Mouse (Mus musculus) cerebellum, adult 11-12 months (tissue): ENCODE results near the gene Sds.

ENCODE experiments used
- DNase-seq: peaks from one replicate; pipeline ENCODE4 v3.0.0; 2022

Gene Sds

GRCm38 (mm10) chr5:120476296-120476695, at the start of gene Sds:
Sds (plus strand) TSS chr5:120476526.
- DNase-seq: no peak

- no peak for DNase-seq
These were observed 49.8 kb upstream of the Sds start for GRCm38 (mm10) chr5:120426572-120426971.

DNA sequence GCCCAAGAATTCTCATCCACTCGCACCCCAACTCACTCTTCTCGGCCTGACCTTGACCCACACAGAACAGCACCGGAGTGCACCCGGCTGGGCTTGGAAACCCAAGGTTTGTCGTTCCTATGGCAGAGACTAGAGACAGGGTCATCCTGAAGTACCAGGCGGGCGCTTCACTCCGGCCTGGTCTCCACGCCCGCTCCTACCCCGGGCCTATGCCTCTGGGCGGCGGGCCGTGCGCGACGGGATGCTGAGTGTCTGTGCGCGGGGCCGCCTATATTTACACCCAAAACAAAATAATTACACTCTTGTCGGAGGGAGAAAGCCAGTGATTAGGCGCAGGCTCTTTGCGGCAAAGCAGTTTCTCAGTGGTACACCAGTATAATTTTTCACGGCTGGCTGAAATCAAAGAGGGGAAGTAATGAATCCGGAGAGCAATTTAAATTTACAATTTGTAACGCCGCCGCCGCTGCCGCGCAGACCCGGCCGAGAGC, 48.8 kb upstream of the Sds start:
- no peak for DNase-seq

DNA sequence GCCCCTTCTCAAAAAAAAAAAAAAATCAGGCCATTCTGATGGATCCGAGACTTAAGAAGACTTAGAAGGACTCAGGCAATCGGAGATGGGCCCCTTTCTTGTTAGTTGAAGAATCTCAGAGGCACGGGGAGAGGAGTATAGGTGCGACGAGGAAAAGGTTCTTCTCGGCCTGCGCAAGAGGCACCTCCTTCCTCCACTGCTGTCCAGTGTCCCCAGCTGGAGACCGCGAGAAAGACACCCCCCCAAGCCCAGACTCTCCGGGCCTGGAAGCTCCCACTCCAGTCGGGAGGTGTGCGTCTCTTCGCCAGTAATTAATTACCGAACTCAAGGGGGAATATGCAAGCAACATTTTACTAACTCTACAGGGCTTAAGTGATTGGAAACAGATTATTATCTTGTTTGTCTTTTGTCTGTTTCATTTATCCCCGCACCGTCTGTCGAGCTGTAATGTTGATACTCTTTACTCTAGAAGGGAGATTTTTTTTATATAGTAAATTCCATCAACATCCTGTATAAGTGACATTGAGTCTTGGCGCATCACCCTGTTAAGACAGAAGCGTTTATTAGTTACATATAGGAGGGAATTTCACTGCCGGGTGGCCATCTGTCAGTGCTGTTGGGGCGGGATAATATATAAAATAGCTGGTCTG, 48.0 kb upstream of the Sds start:
- no peak for DNase-seq

DNA sequence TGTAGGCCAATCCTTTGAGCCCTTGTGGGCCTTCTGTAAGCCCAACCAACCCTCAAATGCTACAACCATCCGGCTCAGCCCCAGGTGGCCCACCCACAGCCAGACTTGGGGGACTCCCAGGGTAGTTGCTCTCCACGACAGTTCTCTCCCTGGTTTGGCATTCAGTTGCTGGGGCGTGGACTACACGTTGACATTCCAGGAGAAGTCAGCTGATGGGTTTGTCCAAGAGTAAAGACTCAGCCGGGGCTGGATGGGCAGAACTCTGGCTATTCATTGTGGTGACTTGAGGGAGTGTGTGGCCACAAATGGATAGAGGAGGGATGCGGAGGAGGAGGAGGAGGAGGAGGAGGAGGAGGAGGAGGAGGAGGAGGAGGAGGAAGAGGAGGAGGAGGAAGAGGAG, 47.3 kb upstream of the Sds start:
- no peak for DNase-seq

DNA sequence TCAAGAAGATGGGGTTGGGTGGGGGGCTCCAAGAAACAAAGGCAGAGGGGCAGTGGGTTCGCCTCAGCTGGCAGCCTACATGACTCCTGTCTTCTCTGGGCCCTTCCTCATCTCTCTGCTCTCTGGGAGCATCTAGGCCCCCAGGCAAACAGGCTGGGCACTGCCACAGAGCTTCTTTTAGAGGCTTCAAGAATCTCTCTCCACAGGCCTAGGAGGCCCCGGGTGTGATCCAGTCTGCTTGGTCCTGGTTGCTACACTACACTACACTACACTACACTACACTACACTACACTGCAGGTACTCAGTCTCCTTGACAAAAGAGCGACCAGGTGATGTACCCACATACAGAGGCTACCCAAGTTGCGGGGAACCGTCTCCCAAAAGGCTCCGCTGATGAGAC, 46.6 kb upstream of the Sds start:
- DNase-seq: no peak

DNA sequence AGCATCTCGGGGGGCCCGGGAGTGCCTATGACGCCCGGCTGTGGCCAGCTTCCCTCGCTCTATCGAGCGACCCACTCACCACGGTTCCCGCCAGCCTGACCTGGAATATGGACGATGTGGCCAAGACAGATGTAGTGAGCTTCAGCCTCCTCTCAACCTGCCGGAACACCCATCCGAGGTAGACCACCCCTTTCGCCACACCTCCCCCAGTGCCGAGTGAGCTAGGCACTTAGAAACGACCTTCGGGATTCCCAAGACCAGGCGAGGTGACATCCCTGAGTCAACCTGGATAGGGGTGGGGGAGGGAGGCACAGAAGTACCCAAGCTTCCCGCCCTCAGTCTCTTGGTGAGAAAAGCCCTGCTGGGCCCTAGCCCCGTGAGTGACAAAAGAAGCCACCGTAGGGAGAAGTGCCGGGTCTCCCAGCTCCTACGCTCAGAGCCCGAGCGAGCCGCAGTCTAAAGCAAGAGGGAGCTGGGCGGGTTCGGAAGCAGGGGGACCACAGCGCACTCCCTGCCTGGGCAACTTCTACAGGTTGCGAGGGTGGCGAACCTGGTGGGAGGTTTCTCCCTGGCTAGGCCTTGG, 45.2 kb upstream of the Sds start:
- DNase-seq: no peak

- DNase-seq: no peak
These were observed 44.5 kb upstream of the Sds start, which contains the start of gene Lhx5 for GRCm38 (mm10) chr5:120431649-120432485. Lhx5 (plus strand) TSS chr5:120431699.

DNA sequence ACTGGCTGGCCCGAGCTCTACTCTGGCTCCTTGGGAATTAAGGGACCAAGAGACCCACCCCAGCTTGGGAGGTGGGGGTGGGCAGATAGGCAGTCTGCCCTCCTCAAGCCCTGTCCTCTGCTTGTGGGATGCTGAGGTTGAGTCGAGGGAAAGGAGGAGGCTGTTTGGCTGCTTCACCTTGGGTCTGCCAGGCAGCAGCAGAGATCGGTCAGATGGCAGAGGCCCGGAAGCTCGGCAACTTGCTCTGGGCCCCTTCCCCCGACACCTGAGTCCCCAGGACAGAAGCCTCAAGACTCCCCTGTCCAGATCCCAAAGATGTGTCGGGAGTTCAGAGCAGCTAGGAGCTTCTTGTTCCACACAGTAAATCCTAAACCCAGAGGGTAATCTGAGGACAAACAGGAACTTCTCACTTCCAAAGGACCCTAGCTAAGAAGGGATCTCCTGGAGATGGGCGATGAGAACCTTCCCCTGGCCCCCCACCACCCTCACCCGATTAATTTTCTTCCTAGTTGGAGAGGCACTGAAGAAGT, 43.8 kb upstream of the Sds start:
- no peak for DNase-seq

GRCm38 (mm10) chr5:120433135-120433760, 43.1 kb upstream of the Sds start:
- no peak for DNase-seq

GRCm38 (mm10) chr5:120434231-120434735, 42.0 kb upstream of the Sds start:
- DNase-seq: no peak

- DNase-seq: no peak
These were observed 41.2 kb upstream of the Sds start for GRCm38 (mm10) chr5:120435006-120435681.

- no peak for DNase-seq
These were observed 40.4 kb upstream of the Sds start for GRCm38 (mm10) chr5:120435731-120436501.

DNA sequence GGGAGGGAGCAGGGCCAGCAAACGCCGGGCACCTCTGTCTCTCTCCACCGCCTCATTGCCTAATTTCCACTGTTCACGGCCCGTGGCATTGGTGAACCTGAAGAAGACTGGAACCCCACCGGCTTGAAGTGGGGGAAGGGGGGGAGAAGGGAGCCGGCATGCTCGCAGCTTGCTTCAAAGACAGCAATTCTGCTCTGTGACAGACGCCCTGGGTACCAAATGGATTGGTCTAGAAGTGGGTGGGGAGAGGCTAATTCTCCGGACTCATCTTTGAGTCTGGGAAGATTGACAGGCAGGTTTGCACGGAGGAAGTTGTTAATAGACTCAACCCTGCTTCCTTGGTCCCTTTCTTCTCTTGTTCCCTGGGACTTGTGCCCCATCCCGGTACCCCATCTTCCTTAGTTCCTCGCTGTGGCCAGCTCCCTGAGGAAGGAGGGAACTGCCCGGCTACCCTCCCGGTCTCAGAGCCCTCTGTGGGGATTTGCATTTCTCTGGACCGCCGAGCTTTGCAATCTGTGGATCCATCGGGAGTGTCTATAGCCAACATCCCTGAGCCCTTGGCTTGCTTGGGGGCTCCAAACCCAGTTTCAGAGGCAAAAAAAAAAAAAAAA, 39.3 kb upstream of the Sds start:
- DNase-seq: no peak

- no peak for DNase-seq
These were observed 38.8 kb upstream of the Sds start for GRCm38 (mm10) chr5:120437539-120437938.

GRCm38 (mm10) chr5:120437986-120438385, 38.3 kb upstream of the Sds start:
- no peak for DNase-seq

GRCm38 (mm10) chr5:120438469-120438868, 37.9 kb upstream of the Sds start:
- no peak for DNase-seq

- DNase-seq: peak; percentile 35
These were observed 37.2 kb upstream of the Sds start for GRCm38 (mm10) chr5:120438991-120439710.

DNA sequence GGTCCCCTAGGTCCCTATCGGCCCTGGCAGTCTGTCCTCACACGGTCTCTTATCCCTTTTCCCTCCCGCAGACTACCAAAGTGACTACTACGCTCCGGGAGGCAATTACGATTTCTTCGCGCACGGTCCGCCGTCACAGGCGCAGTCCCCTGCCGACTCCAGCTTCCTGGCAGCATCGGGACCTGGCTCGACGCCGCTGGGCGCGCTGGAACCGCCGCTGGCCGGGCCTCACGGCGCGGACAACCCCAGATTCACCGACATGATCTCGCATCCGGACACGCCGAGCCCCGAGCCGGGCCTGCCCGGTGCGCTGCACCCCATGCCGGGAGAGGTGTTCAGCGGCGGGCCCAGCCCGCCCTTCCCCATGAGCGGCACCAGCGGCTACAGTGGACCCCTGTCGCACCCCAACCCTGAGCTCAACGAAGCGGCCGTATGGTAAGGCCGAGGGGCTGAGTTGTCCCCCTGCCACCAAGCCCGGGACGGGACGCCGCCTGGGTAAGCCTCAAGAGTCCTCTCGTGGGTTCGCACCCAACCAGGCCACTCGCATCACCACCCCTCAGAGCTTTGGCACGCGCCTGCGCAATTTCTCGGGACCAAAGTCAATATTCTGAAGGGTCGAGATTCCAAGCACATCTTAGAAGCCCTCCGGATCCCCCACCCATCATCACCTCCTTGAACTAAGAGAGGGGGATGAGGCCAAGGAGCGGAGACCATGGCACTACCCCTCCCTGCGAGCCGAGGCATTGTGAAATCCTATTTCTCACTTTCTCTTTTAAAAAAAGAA, 36.2 kb upstream of the Sds start:
- no peak for DNase-seq
